Mouse (Mus musculus) megakaryocyte, adult 5-6 weeks (primary cell): ENCODE data around the gene Slx1b. TPM values are rescaled to one million over a fixed set of nuclear protein-coding genes. Genes with fewer than 3 reads are reported as not detected.
"Not testable (repeated sequence)": the region's sequence is repeated elsewhere in the genome, so short reads cannot be mapped to it uniquely, and the experiment has no call there.

Source experiments
- ATAC-seq: 2 replicates; pipeline ENCODE4 v1.8.0; 2016; ENCODE audit warnings: mild to moderate bottlenecking, inconsistent platforms; ENCODE audit not compliant: poor library complexity, severe bottlenecking
- total RNA-seq, 2 experiments: library from RNA; stranded (forward) in 1 of 2; stranded (reverse) in 1 of 2; fragments of 153-499, 151-499 nt in 1 of 2; fragments of 221-1000, 200-1000 nt in 1 of 2; gene quantifications; 2 replicates each; pipeline versions ENCODE4 v1.2.3 to v1.2.4; 2015 to 2017

Slx1b gene
- total RNA-seq, 2 experiments from 2014 or later: 4.1 to 4.7 TPM

DNA sequence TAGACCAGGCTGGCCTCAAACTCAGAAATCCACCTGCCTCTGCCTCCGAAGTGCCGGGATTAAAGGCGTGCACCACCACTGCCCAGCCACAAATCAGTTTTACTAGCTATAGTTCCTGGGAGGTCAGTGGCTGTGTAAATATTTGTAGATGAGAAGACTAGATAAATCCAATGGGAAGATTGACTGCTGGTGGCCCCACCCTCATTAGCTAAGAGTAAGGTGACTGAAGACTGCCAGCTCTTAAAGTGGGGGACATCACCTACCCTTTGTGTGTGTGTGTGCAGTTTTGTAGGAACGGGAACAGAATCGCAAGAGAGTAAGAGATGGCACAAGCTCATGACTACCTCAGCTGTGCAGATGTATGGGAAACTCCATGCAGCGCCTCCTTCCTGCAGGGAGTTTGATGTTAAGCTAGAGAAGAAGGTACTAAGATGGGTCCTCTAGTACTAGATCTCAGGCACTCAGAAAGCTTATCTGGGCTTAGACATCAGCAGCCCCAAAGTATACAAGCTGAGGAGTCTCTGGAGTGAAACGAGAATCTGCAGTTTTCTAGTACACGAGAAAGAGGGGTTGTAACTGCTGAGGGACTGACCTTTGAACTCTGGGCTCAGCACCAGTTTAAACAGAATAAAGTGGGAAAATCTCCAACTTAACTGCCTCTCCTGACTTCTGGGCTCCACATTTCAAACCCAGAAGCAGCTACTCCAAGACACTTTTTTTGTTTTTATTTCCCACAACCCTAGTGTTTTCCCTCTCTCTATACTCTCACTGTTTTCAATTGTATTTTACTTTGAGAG, 16.8 kb downstream of the Slx1b start:
- no peak for ATAC-seq

DNA sequence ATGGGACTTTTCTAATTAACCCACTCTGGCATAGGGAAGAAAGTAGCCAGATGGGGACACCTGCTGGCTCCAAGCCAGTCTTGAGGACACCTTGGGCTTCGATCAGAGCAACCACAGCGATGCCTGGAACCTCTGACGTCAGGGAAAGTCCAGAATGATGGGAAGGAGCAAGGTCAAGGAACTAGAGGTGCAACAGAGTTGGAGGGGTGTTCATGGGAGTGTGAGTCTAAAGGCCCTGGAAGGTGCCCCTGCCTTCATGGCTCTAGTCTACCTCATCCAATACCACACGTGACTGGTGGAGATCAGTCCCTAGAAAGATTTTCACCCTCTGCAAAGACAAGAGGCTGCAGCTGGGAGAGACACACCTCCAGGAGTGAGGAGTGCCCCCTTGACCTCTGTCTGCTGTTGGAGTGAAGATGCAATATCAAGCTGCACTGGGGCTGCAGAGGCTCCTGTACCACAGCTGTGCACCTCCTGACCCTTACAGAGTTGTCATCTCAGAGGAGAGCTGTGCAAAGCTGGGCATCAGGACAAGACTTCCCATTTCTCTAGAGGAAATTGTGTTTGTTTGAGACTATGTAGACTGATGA, 18.9 kb downstream of the Slx1b start:
- no peak for ATAC-seq

DNA sequence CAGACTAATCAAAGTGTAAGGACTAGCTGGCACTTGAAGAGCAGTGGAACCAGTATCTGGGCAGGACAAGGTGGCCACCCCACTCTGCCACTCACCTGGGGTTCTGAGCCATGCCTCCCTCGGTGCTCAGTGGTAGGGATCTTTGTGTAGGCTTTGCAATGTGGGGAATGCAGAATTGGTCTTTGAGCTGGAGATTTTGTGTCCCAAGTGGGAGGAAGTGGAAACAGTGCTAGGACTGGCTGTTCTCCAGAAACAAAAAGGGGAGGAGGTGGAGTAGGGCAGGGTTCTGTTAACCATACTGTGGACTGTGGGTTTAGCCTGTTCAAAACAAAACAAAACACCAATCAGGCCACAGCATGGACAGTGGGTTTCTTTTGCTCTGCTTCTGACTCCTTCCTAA, 19.4 kb downstream of the Slx1b start, which contains the start of gene Sult1a1:
TSS of gene Sult1a1 (minus strand) at position 226 of the 400 bp plus-strand sequence.
- ATAC-seq: no peak

DNA sequence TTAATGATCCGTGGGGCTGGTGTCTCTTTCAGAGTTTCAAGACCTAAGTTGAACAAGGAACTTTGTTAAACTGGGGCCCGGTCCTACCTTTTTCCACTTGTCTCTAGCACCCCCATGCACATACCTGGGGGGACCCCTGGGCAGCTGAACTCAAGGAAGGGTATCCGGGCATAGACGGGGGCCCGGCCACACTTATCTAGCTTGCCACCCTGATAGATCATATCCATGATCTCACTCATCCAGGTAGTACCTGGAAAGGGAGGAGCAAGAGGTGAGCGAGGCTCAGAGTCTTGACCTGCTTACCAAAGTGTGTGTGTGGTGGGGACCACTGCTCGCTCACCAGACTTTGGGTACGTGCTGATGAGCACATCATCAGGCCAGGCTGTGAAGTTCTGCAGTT, 20.5 kb downstream of the Slx1b start:
- no peak for ATAC-seq

DNA sequence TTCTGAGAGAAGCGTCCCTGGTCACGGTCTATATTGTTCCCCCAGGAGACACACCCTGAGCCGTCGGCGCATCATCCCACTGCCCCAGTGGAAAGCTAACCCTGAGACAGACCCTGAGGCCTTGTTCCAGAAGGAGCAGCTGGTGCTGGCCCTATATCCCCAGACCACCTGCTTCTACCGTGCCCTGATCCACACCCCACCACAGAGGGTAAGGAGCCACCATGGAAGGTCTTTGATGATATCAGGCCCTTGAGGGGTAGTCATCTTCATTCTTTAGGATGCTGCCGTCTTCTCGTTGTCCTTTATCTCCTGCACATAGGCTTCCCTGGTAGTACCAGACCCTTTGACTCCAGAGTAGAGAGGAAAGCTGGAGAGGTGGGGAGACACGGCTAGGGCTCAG, 23.5 kb downstream of the Slx1b start:
- ATAC-seq: no peak

GRCm38 (mm10) chr7:126670152-126670551, 25.4 kb downstream of the Slx1b start:
- no peak for ATAC-seq

GRCm38 (mm10) chr7:126668452-126668851, 27.1 kb downstream of the Slx1b start:
- 0 out of 2 replicates have a peak, but pooled peaks have one; percentile 31 for ATAC-seq

DNA sequence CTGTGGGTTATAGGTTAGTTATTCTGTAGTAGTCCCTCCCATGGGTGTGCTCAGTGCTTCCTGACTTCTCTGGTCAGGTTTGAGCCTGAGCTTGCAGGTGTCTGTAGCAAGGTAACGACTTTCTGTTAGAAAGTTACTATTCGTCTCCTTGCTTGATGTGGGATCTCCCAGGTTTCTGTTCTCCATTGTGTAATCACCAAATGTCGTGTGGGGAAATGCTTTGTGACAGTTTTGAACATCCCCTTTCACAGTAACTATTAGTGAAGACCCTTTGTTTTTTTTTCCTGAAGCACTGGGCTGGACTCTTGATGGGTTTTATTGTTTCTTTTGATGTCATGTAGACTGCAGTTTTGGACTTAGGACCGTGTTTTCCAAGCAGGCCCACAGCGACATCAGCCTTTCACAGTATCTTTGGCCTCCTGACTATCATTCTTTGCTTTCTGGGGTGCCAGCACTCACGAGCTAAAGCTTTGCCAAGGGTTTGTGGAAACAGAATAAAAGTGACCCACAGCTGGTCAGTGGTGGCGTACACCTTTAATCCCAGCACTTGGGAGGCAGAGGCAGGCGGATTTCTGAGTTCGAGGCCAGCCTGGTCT, 28.0 kb downstream of the Slx1b start:
- ATAC-seq: peak; percentile 75

DNA sequence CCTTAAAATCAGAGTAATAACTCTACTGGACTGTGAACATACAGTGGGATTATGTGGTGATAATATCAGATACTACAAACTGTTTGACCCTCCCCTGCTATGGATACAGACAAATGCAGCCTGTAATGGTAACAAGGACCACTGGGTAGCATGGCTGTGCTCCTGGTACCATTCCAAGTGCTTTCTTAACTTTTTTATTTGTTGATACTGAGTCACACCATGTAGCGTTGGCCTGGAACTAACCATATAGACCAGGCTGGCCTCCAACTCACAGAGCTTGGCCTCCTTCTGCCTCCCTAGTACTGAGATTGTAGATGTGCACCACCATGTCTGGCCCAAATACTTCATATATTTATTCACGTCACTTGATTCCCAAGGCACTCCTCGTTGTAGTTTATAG, 30.3 kb downstream of the Slx1b start:
- no peak for ATAC-seq

DNA sequence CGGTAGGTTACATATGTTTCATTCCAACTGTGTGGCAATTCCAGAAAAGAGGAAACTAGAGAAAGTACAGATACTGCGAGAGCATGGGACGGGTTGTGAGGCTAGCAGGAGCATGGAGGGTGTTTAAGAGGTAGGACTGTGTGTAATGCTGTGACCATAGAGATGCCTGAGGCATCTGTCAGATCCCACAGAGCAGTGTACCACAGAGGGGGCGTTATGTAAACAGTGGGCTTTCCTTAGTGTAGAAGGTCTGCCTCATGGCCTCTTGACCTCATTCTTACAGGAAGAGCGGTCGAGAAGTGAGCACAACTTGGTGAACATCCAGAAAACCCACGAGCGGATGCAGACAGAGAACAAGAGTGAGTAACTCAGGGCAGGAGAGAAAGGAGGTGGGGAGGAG, 31.9 kb downstream of the Slx1b start:
- no peak for ATAC-seq

DNA sequence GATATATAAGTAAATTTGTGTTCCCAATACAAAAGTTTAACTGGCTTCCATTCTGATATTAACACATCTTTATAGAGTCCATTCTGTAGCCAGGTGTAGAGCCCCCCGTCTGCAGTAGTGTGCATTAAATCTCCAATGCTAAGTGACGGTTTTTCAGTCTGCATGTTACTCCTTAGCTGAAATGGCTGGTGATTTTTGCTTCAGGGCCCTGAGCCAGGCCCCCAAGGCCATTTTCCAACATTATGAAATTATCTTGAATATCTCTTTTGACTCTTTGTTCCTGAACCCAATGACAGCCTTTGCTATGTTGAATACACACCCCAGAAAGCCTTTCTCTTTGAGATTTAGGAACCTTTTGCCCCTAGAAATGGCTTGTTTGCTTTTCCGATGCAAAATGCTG, 35.8 kb downstream of the Slx1b start:
- no peak for ATAC-seq

DNA sequence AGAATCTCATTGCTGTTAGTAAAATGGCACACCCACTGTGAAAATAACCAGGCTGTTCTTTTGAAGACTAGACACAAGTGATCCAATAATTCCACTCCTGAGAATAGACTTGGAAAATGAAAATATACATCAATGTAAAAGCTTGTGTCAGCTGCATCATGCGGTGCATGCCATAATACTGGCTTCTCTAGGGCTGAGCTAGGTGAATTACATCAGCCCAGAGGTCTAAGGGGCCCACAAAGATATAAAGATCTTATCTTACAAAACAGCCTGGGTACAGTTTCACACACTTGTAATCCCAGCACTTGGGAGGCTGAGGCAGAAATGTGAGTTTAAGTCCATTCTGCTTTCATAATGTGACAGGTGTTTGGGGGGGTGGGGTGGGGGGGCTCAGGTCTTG, 38.1 kb downstream of the Slx1b start:
- ATAC-seq: no peak

DNA sequence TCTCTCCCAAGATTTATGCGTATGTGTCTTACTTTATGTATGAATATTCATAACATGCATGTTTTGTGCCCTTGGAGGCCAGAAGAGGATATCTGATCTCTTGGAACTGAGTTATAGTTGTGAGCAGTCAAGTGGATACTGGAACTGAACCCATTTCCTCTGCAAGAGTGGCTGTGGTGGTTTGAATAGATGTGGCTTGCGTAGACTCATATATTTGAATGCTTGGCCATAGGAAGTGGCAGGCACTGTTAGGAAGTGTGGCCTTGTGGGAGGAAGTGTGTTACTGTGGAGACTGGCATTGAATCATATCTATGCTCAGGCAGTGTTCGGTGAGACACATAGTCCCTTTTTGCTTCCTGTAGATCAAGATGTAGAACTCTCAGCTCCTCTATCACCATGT, 39.9 kb downstream of the Slx1b start:
- peak; percentile 80 for ATAC-seq

DNA sequence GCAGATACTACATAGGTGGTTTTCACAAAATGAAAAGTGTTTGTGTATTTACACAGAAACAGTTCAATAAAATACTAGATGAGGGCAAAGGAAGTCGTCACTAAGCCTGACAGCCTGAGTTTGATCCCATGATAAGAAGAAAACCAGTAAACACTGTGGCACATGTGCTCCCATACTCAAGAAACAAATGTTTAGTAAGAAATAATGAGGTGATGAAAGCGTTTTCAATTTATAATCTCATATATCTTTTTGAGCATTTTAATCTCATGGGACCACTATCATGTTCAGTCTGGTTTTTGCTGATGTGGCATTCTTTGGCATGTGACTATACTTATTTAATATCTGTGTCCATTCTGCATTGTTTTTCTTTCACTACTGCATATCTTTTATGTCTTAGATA, 41.6 kb downstream of the Slx1b start:
- ATAC-seq: no peak

- no peak for ATAC-seq
Measured at GRCm38 (mm10) chr7:126650852-126651251, 44.7 kb downstream of the Slx1b start.

DNA sequence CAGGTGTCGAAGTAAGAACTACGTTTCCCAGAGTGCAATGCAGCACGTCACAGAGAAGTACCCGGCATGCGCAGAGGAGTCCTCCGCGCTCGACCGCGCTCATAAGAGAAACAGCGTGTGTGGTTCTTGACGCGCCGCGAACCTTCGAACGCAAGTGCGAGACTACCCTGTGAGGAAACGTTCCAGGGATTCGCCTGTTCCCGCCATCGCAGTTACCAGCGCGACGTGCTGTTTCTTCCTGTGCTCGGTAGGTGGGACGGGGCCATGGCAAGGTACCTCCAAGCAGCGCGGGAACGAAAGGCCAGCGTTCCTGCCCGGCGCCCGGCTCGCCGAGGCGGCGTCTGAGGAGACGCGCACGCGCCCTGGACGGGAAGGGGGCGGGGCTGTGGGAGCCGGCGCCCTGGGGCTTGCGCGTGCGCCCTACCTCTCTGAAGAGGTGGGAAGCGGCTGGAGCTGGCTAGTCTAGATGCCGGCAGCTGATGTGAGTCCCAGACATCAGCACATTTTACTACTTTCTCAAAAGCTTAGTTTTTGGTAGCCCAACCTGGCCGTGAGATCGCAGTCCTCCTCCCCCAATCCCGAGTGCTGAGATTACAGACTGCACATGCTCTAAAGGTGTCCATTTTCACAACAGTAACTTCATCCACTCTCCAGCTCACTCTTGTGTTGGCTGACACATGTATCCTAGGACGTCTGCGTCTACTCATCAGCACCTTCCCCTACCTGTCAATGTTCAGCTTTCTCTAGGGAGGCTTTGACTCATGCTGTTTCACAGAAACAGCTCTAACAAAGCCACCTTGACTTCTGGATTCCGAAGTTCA, 46.1 kb downstream of the Slx1b start, which contains the start of gene Sgf29:
TSS of gene Sgf29 (plus strand) at position 79 of the 821 bp plus-strand sequence.
- ATAC-seq: peak; percentile 97

- no peak for ATAC-seq
Measured at GRCm38 (mm10) chr7:126648486-126648885, 47.1 kb downstream of the Slx1b start.

- ATAC-seq: no peak
Measured at GRCm38 (mm10) chr7:126645708-126646107, 49.9 kb downstream of the Slx1b start.

- no peak for ATAC-seq
Measured at GRCm38 (mm10) chr7:126644914-126645313, 50.7 kb downstream of the Slx1b start.

- ATAC-seq: no peak
Measured at GRCm38 (mm10) chr7:126644345-126644744, 51.2 kb downstream of the Slx1b start.

DNA sequence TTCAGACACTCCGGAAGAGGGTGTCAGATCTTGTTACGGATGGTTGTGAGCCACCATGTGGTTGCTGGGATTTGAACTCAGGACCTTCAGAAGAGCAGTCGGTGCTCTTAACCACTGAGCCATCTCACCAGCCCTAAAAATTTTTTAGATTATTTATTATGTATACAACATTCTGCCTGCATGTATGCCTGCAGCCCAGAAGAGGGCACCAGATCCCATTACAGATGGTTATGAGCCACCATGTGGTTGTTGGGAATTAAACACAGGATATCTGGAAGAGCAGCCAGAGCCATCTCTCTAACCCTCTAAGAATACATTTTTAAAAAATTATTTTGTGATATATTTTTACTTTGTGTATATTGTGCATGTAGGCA, 52.4 kb downstream of the Slx1b start:
- not testable (repeated sequence) for ATAC-seq
